Mouse (Mus musculus) kidney, postnatal 0 days (tissue): ENCODE results near the gene Ttyh1. TPM values are rescaled to one million over a fixed set of nuclear protein-coding genes. Genes with fewer than 3 reads are reported as not detected.
"Not testable (repeated sequence)": the region's sequence is repeated elsewhere in the genome, so short reads cannot be mapped to it uniquely, and the experiment has no call there.

Experiments used
- ATAC-seq: fragments of 200-750 bp; cut with Nextera tagmentation; replicated peaks from 2 replicates; pipeline ENCODE4 v1.8.0; 2017; ENCODE audit warnings: low read depth, moderate number of reproducible peaks, moderate TSS enrichment, moderate library complexity; ENCODE audit not compliant: low FRiP score
- DNase-seq: peaks from one replicate; pipeline ENCODE4 v3.0.0-alpha.2; 2016; ENCODE audit warnings: low spot score
- H3K27ac ChIP-seq: fragments of 300-500 bp; sonication (generic); 2 replicates; pipeline ENCODE4 v1.5.1; 2014; ENCODE audit warnings: mild to moderate bottlenecking
- H3K27me3 ChIP-seq: fragments of 300-500 bp; sonication (generic); 2 replicates; pipeline ENCODE4 v1.6.1; 2014; ENCODE audit warnings: low read length, mixed read lengths; ENCODE audit not compliant: insufficient read depth
- H3K36me3 ChIP-seq: fragments of 300-500 bp; sonication (generic); 2 replicates; pipeline ENCODE4 v1.6.1; 2014; ENCODE audit warnings: low read length, mixed read lengths; ENCODE audit not compliant: insufficient read depth
- H3K4me1 ChIP-seq: fragments of 300-500 bp; sonication (generic); replicated peaks from 2 replicates; pipeline ENCODE4 v1.6.1; 2014; ENCODE audit warnings: antibody characterized with exemption, low read length, mixed read lengths; ENCODE audit not compliant: insufficient read depth
- H3K4me2 ChIP-seq: fragments of 300-500 bp; sonication (generic); 2 replicates; pipeline ENCODE4 v1.6.1; 2014; ENCODE audit warnings: mild to moderate bottlenecking, low read length, moderate library complexity, mixed read lengths
- H3K4me3 ChIP-seq: fragments of 300-500 bp; sonication (generic); replicated peaks from 2 replicates; pipeline ENCODE4 v1.5.1; 2014; ENCODE audit warnings: low read depth, low read length
- H3K9ac ChIP-seq: fragments of 300-500 bp; sonication (generic); 2 replicates; pipeline ENCODE4 v1.6.1; 2014; ENCODE audit warnings: low read depth, low read length
- H3K9me3 ChIP-seq: fragments of 300-500 bp; sonication (generic); replicated peaks from 2 replicates; pipeline ENCODE4 v1.6.1; 2016; ENCODE audit warnings: low read length, inconsistent platforms, mixed read lengths
- CTCF ChIP-seq: IDR thresholded peaks from 2 replicates; pipeline ENCODE4 v1.5.1; 2016; ENCODE audit warnings: antibody characterized with exemption, low read depth, mild to moderate bottlenecking, moderate library complexity
- WGBS: fragments of 180-500 bp; shearing (Covaris S2); extraction: QIAGEN DNeasy Blood & Tissue Kit; methylation state at CpG from one replicate; pipeline ENCODE4 v1.1.7; 2014; 5-methylcytosine and 5-hydroxymethylcytosine counted together
- polyA plus RNA-seq: library from polyadenylated mRNA; unstranded; fragments of >200 nt; fragmentation: Nextera tagmentation; extraction: Ambion mirVana; gene quantifications from 2 replicates; pipeline ENCODE4 v1.2.1, GENCODE M21; 2015

The Ttyh1 gene
- polyA plus RNA-seq, 1 experiment from 2014 or later = 1.9 TPM

DNA sequence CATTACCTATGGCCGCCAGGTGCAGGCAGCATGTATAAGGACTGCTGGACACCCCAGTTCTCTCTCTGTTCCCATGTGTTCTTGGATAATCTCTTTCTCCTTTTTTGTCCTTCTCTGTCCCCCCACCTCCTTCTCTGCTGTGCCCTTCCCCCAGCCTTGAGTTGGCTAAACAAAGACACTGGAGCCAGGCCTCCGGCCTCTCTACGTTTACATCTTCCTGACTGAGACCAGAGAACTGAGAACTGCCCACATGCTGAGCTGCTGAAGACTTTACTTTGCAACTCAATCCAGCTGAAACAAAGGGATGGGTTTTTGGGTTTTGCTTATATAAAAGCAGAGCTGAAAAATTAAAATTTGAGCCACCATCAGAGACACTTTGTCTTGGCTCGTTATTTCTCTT, 35.8 kb downstream of the Ttyh1 start:
- H3K4me2 ChIP-seq = no peak overlapping the region

DNA sequence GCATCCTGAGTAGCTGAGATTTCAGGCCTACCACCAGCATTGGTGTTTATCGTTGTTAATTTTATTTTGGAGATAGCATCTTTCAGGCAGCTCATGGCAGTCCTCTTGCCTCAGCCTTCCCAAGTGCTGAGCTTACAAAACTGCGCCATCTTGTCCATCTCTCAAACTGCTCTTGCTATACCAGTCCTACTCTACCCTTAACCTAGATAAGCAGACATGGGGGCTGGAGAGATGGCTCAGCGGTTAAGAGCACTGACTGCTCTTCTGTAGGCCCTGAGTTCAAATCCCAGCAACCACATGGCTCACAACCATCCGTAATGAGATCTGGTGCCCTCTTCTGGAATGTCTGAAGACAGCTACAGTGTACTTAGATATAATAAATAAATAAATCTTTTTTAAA, 42.4 kb downstream of the Ttyh1 start:
- 96% methylated on average over 4 of the region's 4 CpGs for WGBS
- not testable (repeated sequence) for DNase-seq, H3K4me1 ChIP-seq, H3K4me2 ChIP-seq, H3K27me3 ChIP-seq, H3K4me3 ChIP-seq, H3K9me3 ChIP-seq, H3K36me3 ChIP-seq, ATAC-seq, H3K27ac ChIP-seq, H3K9ac ChIP-seq

More for the DNA sequence above, 35.8 kb downstream of the Ttyh1 start:
- 60% methylated on average over 4 of the region's 4 CpGs for WGBS
- no peak for DNase-seq
- H3K36me3 ChIP-seq = no peaks in the 10 kb centered on the region
- no peaks in the 10 kb centered on the region for H3K27me3 ChIP-seq
- ATAC-seq = no peak
- H3K9me3 ChIP-seq = no peaks in the 10 kb centered on the region
- no peak for TF ChIP-seq CTCF
- peaks cover 10% of the 10 kb centered on the region; the same call in 1 of the 2 replicates for H3K4me1 ChIP-seq
- H3K27ac ChIP-seq = no peak overlapping the region
- no peak overlapping the region for H3K9ac ChIP-seq
- no peak overlapping the region for H3K4me3 ChIP-seq

DNA sequence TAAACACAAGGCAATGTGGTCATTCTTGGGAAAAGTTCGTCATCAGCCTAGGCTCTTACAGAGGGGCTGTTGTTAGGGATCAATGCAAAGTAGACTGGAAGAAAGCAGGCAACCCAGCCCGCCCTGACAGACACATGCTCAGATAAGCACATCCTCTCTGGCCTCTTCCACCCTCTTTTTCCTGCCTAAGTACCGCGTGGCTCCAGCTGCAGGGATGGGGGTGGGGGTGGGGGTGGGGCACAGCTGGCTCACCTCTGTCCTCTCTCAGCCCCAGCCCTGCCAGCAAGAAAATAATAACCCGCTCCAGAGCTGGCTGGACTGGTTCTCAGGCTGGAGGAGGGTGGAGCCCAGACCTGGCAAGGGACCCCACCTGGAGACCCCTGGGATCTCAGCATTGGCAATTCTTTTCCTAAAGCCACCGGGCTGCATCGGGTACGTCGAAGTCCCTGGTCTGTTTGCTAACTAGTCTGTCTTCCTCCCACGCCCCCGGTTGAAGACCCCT, 44.4 kb downstream of the Ttyh1 start:
- peak overlapping the region; percentile 60 for H3K4me2 ChIP-seq
- H3K27me3 ChIP-seq = no peaks in the 10 kb centered on the region
- peak; percentile 76 for ATAC-seq
- H3K36me3 ChIP-seq = no peaks in the 10 kb centered on the region
- H3K4me1 ChIP-seq = peaks cover 3% of the 10 kb centered on the region; the same call in 1 of the 2 replicates
- no peaks in the 10 kb centered on the region for H3K9me3 ChIP-seq
- H3K4me3 ChIP-seq = peak overlapping the region; percentile 53
- H3K27ac ChIP-seq = peak overlapping the region; percentile 84
- peak; percentile 42 for DNase-seq
- under 1% methylated on average over 11 of the region's 11 CpGs for WGBS
- TF ChIP-seq CTCF = no peak
- H3K9ac ChIP-seq = peak overlapping the region; percentile 53; the same call in 1 of the 2 replicates

DNA sequence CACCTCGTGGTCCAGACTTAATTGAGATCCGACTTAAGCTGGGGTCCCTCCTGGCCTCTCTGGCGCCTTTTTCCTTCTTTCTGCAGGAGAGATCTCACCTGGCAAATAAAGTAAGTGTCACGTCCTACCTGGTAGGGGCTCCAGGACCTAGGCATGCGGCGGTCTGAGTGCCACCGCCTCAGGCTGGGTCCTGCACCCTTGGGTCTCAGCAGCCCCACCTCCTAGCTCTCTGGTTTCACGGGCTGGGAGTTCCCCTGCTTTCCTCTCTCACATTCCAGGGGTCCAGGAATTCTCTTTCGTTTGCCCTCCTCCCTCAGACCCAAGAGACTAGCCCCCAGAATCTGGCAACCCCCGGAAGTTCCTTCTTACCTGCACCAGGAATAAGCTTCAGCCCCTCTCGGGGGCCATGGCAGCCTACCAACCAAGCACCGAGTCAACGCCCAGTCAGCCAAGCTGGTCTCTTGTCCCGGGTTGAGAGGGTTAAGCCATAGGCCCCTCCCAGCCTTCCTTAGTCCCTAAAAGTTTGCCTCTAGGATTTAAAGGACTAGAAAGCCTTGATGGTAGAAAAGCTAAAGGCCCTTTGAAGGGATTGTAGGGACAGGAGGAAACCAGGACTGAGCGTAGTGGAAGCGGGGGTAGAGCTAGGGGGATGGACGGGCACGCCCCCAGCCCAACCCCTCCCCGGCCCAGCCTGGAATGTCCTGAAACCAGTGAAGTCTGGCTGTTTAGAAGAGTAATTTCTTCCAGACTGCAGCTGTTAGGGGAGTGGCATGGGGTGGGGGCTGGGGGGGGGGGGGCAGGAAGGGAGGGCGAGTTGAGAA, 45.1 kb downstream of the Ttyh1 start, which contains the start of gene Cdc42ep5:
Gene Cdc42ep5, minus strand, starts transcription at position 771 of the 821 bp plus-strand sequence.
- Histone ChIP-seq H3K27ac (peak within 1 kb of the TSS; percentile 84), H3K9me3 (no peaks in the 10 kb centered on the region), H3K4me3 (peak within 1 kb of the TSS; percentile 53), H3K36me3 (no peaks in the 10 kb centered on the region), H3K4me2 (peak within 1 kb of the TSS; percentile 60), H3K27me3 (no peaks in the 10 kb centered on the region), H3K9ac (peak within 1 kb of the TSS; percentile 53; the same call in 1 of the 2 replicates), H3K4me1 (peaks cover 3% of the 10 kb centered on the region; the same call in 1 of the 2 replicates)
- ATAC-seq (peak; percentile 94), DNase-seq (peak; percentile 94)
- no peak for TF ChIP-seq CTCF
- WGBS = 0% methylated on average over 19 of the region's 20 CpGs

DNA sequence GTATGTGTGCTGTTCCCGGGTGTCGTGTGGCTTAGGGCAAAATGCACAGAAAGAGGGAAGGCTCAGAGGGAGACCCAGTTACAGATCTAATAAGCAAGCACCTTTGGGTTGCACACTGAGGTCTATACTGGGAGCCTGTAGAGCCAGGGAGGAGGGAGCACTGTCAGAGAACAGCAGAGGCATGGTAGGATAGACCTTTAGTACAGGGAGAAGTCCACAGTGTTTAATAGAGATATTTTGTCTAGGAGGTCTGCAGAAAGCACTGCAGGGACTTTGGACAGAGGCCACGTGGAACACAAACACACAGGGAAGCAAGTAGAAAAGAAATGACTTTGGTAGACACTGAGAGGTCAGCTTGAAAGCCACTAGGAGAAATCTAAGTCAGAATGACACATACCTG, 46.1 kb downstream of the Ttyh1 start:
- Histone ChIP-seq H3K36me3 (no peaks in the 10 kb centered on the region), H3K9ac (0 out of 2 replicates have a peak overlapping the region, but pooled peaks have one; percentile 31), H3K27ac (peak overlapping the region; percentile 72), H3K4me3 (0 out of 2 replicates have a peak overlapping the region, but pooled peaks have one; percentile 53), H3K4me2 (peak overlapping the region; percentile 60), H3K4me1 (peaks cover 3% of the 10 kb centered on the region; the same call in 1 of the 2 replicates), H3K27me3 (no peaks in the 10 kb centered on the region), H3K9me3 (no peaks in the 10 kb centered on the region)
- no peak for TF ChIP-seq CTCF
- ATAC-seq (no peak), DNase-seq (no peak)
- WGBS = 14% methylated on average over 3 of the region's 3 CpGs

DNA sequence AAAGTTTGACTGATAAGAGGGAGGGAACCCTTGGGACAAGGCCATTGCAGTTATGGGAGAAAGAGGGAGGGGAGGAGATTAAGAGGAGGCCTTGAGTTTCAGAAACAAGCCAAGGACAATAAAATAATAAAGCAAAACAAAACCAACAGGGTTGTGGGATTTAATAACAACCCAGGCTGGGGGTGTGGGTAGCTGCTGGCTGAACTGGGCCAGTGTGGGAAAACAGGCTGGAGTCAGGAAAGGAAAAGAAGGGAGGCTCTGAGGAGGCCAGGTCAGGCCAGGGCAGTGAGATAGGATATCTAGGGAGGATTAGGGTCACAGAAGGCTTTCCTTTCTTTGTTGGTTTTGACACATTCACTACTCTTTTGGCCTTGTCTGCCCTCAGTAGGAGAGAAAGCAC, 47.9 kb downstream of the Ttyh1 start:
- Histone ChIP-seq H3K4me2 (no peak overlapping the region), H3K4me3 (no peak overlapping the region), H3K9ac (no peak overlapping the region), H3K9me3 (no peaks in the 10 kb centered on the region), H3K27me3 (no peaks in the 10 kb centered on the region), H3K36me3 (no peaks in the 10 kb centered on the region), H3K4me1 (peaks cover 3% of the 10 kb centered on the region; the same call in 1 of the 2 replicates), H3K27ac (no peak overlapping the region)
- TF ChIP-seq CTCF = no peak
- ATAC-seq (no peak), DNase-seq (no peak)
